Mouse (Mus musculus) liver, embryonic 15.5 days (tissue): ENCODE results near the gene Plxna1. TPM values are rescaled to one million over a fixed set of nuclear protein-coding genes. Genes with fewer than 3 reads are reported as not detected.

ENCODE experiments used
- ATAC-seq: fragments of 200-750 bp; cut with Nextera tagmentation; 2 replicates; pipeline ENCODE4 v1.8.0; 2017; ENCODE audit warnings: moderate number of reproducible peaks, mild to moderate bottlenecking, moderate library complexity; ENCODE audit not compliant: insufficient read depth
- H3K27ac ChIP-seq: fragments of 300-500 bp; sonication (generic); replicated peaks from 2 replicates; pipeline ENCODE4 v1.5.1; 2015; ENCODE audit warnings: mild to moderate bottlenecking, inconsistent platforms
- H3K27me3 ChIP-seq: fragments of 300-500 bp; sonication (generic); 2 replicates; pipeline ENCODE4 v1.6.1; 2015; ENCODE audit warnings: mild to moderate bottlenecking, inconsistent platforms
- H3K36me3 ChIP-seq: fragments of 300-500 bp; sonication (generic); replicated peaks from 2 replicates; pipeline ENCODE4 v1.6.1; 2015; ENCODE audit warnings: moderate library complexity, mild to moderate bottlenecking, inconsistent platforms
- H3K4me1 ChIP-seq: fragments of 300-500 bp; sonication (generic); replicated peaks from 2 replicates; pipeline ENCODE4 v1.6.1; 2015; ENCODE audit warnings: inconsistent platforms
- H3K4me2 ChIP-seq: fragments of 300-500 bp; sonication (generic); 2 replicates; pipeline ENCODE4 v1.6.1; 2015; ENCODE audit warnings: moderate library complexity, mild to moderate bottlenecking, inconsistent platforms
- H3K4me3 ChIP-seq: fragments of 300-500 bp; sonication (generic); replicated peaks from 2 replicates; pipeline ENCODE4 v1.5.1; 2015; ENCODE audit warnings: mild to moderate bottlenecking, inconsistent platforms
- H3K9ac ChIP-seq: fragments of 300-500 bp; sonication (generic); 2 replicates; pipeline ENCODE4 v1.6.1; 2015; ENCODE audit warnings: moderate library complexity, mild to moderate bottlenecking, inconsistent platforms
- H3K9me3 ChIP-seq: fragments of 300-500 bp; sonication (generic); replicated peaks from 2 replicates; pipeline ENCODE4 v1.6.1; 2016; ENCODE audit warnings: inconsistent platforms
- WGBS: fragments of 180-500 bp; shearing (Covaris S2); methylation state at CpG from one replicate; pipeline ENCODE4 v1.1.7; 2015; ENCODE audit warnings: mixed read lengths; ENCODE audit not compliant: insufficient replicate concordance; 5-methylcytosine and 5-hydroxymethylcytosine counted together
- polyA plus RNA-seq: library from polyadenylated mRNA; unstranded; fragments of >200 nt; fragmentation: Nextera tagmentation; extraction: Ambion mirVana; gene quantifications from 2 replicates; pipeline ENCODE4 v1.2.1, GENCODE M21; 2015

Gene Plxna1
- polyA plus RNA-seq, 1 experiment from 2014 or later = 1.8 TPM

DNA sequence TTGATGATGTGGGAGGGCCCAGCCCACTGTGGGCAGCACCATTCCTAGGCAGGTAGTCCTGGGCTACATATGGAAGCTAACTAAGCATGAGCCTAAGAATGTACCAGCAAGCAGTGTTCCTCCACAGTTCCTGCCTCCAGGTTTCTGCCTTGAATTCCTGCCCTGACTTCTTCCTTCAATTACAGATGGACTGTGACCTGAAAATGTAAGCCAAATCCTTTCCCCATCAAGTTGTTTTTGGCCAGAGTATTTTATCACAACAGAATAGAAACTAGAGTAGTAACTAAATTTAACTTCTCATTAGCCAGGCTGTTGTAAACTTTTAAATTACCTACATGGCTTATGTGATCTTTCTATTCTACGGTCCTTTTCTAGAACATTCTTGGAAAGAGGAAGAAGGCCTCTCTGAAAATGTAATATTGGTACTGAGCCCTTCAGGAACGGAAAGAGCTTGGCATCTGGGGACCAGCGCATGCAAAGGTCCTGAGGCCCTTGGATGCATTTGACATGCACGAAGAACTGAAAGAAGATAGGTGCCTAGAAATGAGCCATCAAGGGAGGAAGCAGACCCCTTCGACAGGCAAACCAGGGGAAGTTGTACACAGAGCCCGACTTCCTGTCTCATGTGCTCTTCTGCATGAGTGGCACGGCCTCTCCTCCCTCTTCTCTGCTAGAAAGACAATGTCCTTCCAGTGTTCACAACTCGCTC lies 66.3 kb downstream of the Plxna1 start:
- Histone ChIP-seq H3K4me2 (no peak overlapping the region), H3K27ac (no peak overlapping the region), H3K4me3 (no peak overlapping the region), H3K36me3 (no peaks in the 10 kb centered on the region), H3K27me3 (no peaks in the 10 kb centered on the region), H3K9ac (no peak overlapping the region), H3K9me3 (no peaks in the 10 kb centered on the region), H3K4me1 (no peaks in the 10 kb centered on the region)
- WGBS = 30% methylated on average over 8 of the region's 8 CpGs
- no peak for ATAC-seq

DNA sequence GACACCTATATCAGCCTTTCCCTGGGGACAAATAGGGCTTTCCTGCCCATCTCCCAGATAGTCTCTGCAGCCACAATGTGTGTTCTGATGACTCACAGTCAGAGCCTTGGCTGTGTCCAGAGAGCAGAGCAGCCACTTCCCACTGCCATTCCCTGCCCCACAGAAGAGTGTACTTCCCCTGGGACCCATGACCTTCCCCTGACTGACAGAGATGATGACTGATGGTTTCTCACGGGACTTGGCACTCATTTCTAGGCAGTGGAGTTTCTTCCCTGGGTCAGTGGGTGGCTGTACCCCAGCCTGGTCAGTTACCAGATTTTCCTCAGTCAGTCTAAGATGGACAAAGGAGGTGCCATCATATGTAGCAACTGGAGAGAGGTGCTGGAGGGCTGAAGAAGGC lies 67.8 kb downstream of the Plxna1 start:
- 12% methylated on average over 1 of the region's 1 CpGs for WGBS
- H3K9me3 ChIP-seq = no peaks in the 10 kb centered on the region
- ATAC-seq = no peak
- no peak overlapping the region for H3K4me2 ChIP-seq
- H3K4me3 ChIP-seq = no peak overlapping the region
- no peaks in the 10 kb centered on the region for H3K4me1 ChIP-seq
- no peaks in the 10 kb centered on the region for H3K27me3 ChIP-seq
- H3K9ac ChIP-seq = no peak overlapping the region
- H3K36me3 ChIP-seq = no peaks in the 10 kb centered on the region
- no peak overlapping the region for H3K27ac ChIP-seq

DNA sequence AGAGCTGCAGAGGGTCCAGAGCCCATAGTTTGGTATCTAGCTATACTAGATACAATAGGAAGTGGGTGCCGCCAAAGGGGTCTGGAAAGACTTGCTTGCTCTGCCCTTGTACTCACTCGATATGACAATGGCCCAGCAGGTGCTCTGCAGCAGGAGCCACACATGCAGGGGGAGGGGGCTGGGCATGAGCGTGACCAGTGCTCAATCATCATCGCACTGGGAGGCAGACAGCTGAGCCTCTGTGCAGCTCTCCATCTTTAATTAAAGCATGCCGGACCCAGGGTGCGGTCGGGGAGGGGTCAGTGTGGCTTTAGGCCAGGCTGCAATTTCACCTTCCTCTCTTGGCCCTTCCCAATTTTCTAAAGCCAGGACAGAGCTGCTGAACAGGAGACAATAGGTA lies 70.9 kb downstream of the Plxna1 start:
- 55% methylated on average over 7 of the region's 7 CpGs for WGBS
- H3K27me3 ChIP-seq = no peaks in the 10 kb centered on the region
- ATAC-seq = no peak
- no peak overlapping the region for H3K4me3 ChIP-seq
- H3K9me3 ChIP-seq = no peaks in the 10 kb centered on the region
- no peaks in the 10 kb centered on the region for H3K4me1 ChIP-seq
- no peak overlapping the region for H3K27ac ChIP-seq
- no peaks in the 10 kb centered on the region for H3K36me3 ChIP-seq
- H3K9ac ChIP-seq = no peak overlapping the region
- H3K4me2 ChIP-seq = no peak overlapping the region

DNA sequence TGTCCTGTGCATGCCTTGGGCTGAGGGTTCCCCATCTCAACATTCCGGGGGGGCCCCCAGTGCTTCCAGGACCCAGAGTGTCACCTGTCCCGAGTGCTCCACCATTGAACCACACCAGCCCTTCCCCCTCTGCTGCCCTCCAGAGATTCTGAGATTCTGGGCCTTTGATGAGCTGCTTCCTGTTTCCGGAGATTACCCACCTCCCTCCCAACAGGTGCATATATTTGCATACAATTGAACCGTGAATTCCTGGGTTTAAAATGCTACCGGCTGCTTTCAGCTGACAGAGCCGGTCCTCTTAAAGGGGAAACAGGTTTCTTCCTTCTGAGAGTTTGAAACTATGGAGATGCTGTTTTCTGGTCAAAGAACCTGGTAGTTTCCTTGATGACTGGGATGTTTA lies 74.3 kb downstream of the Plxna1 start:
- WGBS = 18% methylated on average over 6 of the region's 6 CpGs

DNA sequence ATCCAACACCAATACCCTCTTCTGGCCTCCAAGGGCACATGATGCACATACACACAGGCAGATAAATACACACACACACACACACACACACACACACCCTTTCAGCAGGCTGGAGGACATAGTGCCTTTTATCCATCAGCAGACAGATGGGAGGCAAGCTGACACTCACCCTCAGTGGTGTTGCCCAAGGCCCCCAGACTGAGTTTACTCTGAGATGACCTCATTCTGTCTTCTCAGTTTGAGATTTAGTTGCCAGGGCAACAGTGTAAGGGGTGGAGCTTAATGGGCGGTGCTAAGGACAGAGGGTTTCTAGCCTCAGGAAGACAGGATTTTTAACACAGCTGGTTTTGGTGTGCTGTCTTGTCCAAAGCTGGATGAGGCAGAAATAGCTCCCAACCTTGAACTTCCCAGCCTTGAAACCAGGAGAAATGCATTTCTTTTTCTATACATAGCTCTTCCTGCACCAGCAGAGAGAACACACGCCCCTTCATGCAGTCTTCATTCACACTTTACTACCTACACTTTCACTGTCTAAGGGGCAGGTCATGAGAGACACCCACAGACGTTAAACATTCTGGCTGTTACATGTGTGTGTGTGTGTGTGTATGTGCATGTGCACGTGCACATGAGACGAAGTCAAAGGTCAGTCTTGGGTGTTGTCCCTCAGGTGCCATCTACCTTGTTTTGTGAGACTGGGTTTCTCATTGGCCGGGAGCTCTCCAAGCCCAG lies 75.6 kb downstream of the Plxna1 start:
- no peaks in the 10 kb centered on the region for H3K4me1 ChIP-seq
- no peak overlapping the region for H3K4me2 ChIP-seq
- H3K36me3 ChIP-seq = no peaks in the 10 kb centered on the region
- no peak overlapping the region for H3K9ac ChIP-seq
- WGBS = 46% methylated on average over 6 of the region's 6 CpGs
- no peak for ATAC-seq
- H3K9me3 ChIP-seq = no peaks in the 10 kb centered on the region
- H3K4me3 ChIP-seq = no peak overlapping the region
- 0 out of 2 replicates have a peak, but pooled peaks cover under 1% of the 10 kb centered on the region for H3K27me3 ChIP-seq
- H3K27ac ChIP-seq = no peak overlapping the region

More for the DNA sequence above, 74.3 kb downstream of the Plxna1 start:
- no peaks in the 10 kb centered on the region for H3K27me3 ChIP-seq
- H3K9me3 ChIP-seq = no peaks in the 10 kb centered on the region
- no peak overlapping the region for H3K4me3 ChIP-seq
- no peak overlapping the region for H3K27ac ChIP-seq
- H3K9ac ChIP-seq = no peak overlapping the region
- H3K4me1 ChIP-seq = no peaks in the 10 kb centered on the region
- H3K36me3 ChIP-seq = no peaks in the 10 kb centered on the region
- ATAC-seq = no peak
- no peak overlapping the region for H3K4me2 ChIP-seq

DNA sequence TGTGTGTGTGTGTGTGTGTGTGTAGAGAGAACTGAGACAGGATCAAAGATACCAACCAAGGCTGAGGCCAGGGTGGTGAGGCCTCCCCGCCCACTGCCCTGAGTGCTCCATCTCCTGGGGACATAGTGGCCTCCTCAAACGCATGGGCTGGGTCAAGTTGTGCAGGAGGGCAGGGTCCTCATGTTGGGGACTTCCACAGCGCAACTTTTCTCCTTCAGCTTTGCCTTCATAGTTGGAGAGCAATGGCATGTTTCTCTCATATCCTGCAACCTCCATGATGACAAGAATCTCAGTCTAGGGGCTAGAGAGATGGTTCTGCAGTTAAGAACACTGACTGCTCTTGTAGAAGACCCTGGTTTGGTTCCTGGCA lies 76.1 kb downstream of the Plxna1 start:
- Histone ChIP-seq H3K9ac (no peak overlapping the region), H3K36me3 (no peaks in the 10 kb centered on the region), H3K4me3 (no peak overlapping the region), H3K27me3 (peaks cover 7% of the 10 kb centered on the region; the same call in 1 of the 2 replicates), H3K4me2 (no peak overlapping the region), H3K9me3 (no peaks in the 10 kb centered on the region), H3K27ac (no peak overlapping the region), H3K4me1 (no peaks in the 10 kb centered on the region)
- WGBS = 53% methylated on average over 3 of the region's 3 CpGs
- ATAC-seq = no peak

DNA sequence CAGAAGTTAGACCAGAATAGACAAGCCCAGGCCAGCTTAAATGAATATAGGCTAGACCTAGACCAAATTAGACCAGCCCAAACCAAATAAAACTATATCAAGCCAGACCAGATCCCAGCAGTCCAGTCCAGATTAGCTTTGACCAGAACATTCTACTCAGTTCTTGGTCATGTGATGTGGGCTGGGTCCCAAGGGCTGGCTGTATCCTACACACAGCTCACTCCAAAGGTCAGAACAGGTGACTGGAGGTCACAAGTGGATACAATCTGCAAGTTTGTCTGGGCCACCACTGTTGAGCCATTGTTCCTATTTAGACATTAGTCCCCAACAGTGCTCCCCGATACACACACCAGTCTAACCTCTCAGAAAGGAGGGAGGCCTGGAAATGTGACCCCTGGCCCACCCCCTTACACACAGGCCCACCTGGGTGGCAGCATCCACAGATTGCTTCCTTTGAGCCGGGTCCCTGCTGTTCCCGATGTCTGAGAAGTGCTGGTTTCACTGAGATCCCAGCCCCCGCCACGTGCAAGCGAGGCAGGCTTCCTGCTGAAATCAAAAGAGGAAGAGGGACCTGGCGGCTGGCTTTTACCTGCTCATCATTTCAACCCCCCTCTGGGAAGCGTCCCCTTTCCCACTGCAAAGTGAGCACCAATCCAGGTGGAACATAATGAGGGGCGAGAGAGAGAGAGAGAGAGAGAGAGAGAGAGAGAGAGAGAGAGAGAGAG lies 76.7 kb downstream of the Plxna1 start:
- Histone ChIP-seq H3K36me3 (no peaks in the 10 kb centered on the region), H3K27me3 (peaks cover 9% of the 10 kb centered on the region; the same call in 1 of the 2 replicates), H3K27ac (no peak overlapping the region), H3K4me1 (no peaks in the 10 kb centered on the region), H3K9me3 (no peaks in the 10 kb centered on the region), H3K4me3 (no peak overlapping the region), H3K4me2 (no peak overlapping the region), H3K9ac (no peak overlapping the region)
- no peak for ATAC-seq
- 21% methylated on average over 9 of the region's 9 CpGs for WGBS

DNA sequence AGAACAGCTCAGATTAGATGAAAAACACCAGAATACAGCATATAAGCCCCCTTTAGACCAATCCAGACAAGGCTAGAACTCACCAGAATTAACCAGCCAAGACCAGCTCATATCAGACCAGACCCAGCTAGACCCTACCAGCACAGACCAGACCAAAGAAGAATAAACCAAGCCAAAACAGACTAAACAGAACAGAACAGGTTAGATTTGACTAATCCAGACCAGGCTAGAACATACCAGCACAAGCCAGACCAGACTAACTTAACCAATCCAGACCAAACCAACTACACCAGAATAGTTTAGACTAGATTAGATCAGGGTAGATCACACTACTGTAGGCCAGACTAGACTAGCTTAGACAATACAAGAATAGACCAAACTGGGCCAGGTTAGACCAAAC lies 77.3 kb downstream of the Plxna1 start:
- Histone ChIP-seq H3K36me3 (no peaks in the 10 kb centered on the region), H3K4me1 (no peaks in the 10 kb centered on the region), H3K9me3 (no peaks in the 10 kb centered on the region), H3K4me2 (no peak overlapping the region), H3K4me3 (no peak overlapping the region), H3K27me3 (peaks cover 9% of the 10 kb centered on the region; the same call in 1 of the 2 replicates), H3K27ac (no peak overlapping the region), H3K9ac (no peak overlapping the region)
- no peak for ATAC-seq

DNA sequence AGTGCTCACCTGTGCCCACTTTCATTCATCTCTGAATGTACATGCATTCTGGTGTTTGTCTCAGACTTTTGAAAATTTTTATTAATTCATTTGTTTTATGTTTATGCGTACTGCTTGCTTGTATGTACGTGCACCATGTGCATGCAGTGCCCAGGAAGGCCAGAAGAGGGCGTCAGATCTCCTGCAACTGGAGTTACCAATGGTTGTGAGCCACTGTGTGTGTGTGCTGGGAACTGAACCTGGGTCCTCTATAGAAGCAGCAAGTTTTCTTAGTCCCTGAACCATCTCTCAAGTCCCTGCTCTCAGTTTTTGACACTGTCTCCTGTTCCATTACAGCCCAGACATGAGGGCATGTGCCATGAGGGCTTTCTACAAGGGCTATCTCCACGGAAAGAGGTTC lies 79.3 kb downstream of the Plxna1 start:
- H3K27me3 ChIP-seq = peaks cover 9% of the 10 kb centered on the region; the same call in 1 of the 2 replicates
- 69% methylated on average over 4 of the region's 4 CpGs for WGBS
- H3K9ac ChIP-seq = no peak overlapping the region
- H3K4me2 ChIP-seq = no peak overlapping the region
- H3K9me3 ChIP-seq = no peaks in the 10 kb centered on the region
- H3K27ac ChIP-seq = no peak overlapping the region
- H3K36me3 ChIP-seq = no peaks in the 10 kb centered on the region
- no peaks in the 10 kb centered on the region for H3K4me1 ChIP-seq
- ATAC-seq = no peak
- no peak overlapping the region for H3K4me3 ChIP-seq

DNA sequence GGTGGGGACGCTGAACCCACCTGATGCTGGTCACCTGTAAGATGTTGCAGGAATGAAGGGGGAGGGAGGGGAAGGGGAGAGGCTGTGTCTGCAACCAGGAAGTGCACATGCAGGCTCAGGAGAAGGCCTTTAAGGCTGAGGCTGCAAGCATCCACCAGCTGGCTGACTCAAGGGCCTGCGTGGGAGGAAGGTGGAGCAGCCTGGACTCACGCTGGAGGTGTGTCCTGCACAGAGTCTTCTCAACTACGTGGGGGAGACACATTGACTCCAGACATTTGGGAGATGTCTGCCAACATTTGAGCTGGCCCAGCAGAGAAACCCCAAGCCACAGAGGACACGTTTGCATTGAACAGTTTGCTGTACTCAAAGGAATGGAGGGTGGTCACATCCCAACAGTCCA lies 79.8 kb downstream of the Plxna1 start:
- Histone ChIP-seq H3K4me1 (no peaks in the 10 kb centered on the region), H3K9me3 (no peaks in the 10 kb centered on the region), H3K36me3 (no peaks in the 10 kb centered on the region), H3K27me3 (peaks cover 9% of the 10 kb centered on the region; the same call in 1 of the 2 replicates), H3K4me2 (no peak overlapping the region), H3K27ac (no peak overlapping the region), H3K4me3 (no peak overlapping the region), H3K9ac (no peak overlapping the region)
- WGBS = 43% methylated on average over 5 of the region's 5 CpGs
- no peak for ATAC-seq
